Mouse (Mus musculus) hindbrain, embryonic 14.5 days (tissue): ENCODE data around the gene Gm13283. TPM values are rescaled to one million over a fixed set of nuclear protein-coding genes. Genes with fewer than 3 reads are reported as not detected.
"Not testable (repeated sequence)": the region's sequence is repeated elsewhere in the genome, so short reads cannot be mapped to it uniquely, and the experiment has no call there.

Source experiments
- ATAC-seq: fragments of 200-750 bp; cut with Nextera tagmentation; 2 replicates; pipeline ENCODE4 v1.8.0; 2017; ENCODE audit warnings: moderate number of reproducible peaks, mild to moderate bottlenecking, moderate TSS enrichment, moderate library complexity; ENCODE audit not compliant: low FRiP score
- DNase-seq: peaks from one replicate; pipeline ENCODE4 v3.0.0-alpha.2; 2015; ENCODE audit warnings: low spot score
- H3K27ac ChIP-seq: fragments of 300-500 bp; sonication (generic); 2 replicates; pipeline ENCODE4 v1.5.1; 2014; ENCODE audit warnings: mild to moderate bottlenecking, moderate library complexity
- H3K27me3 ChIP-seq: fragments of 300-500 bp; sonication (generic); 2 replicates; pipeline ENCODE4 v1.6.1; 2014; ENCODE audit warnings: mild to moderate bottlenecking, low read length, mixed read lengths; ENCODE audit not compliant: control insufficient read depth, insufficient read depth
- H3K36me3 ChIP-seq: fragments of 300-500 bp; sonication (generic); replicated peaks from 2 replicates; pipeline ENCODE4 v1.6.1; 2014; ENCODE audit not compliant: control insufficient read depth, insufficient read depth
- H3K4me1 ChIP-seq: fragments of 300-500 bp; sonication (generic); replicated peaks from 2 replicates; pipeline ENCODE4 v1.6.1; 2014; ENCODE audit warnings: antibody characterized with exemption, low read length, mixed read lengths; ENCODE audit not compliant: control insufficient read depth, insufficient read depth
- H3K4me2 ChIP-seq: fragments of 300-500 bp; sonication (generic); replicated peaks from 2 replicates; pipeline ENCODE4 v1.6.1; 2014; ENCODE audit warnings: mild to moderate bottlenecking, moderate library complexity
- H3K4me3 ChIP-seq: fragments of 300-500 bp; sonication (generic); replicated peaks from 2 replicates; pipeline ENCODE4 v1.5.1; 2014; ENCODE audit warnings: mild to moderate bottlenecking, low read length
- H3K9ac ChIP-seq: fragments of 300-500 bp; sonication (generic); 2 replicates; pipeline ENCODE4 v1.6.1; 2014
- H3K9me3 ChIP-seq: fragments of 300-500 bp; sonication (generic); 2 replicates; pipeline ENCODE4 v1.6.1; 2016; ENCODE audit warnings: low read length; ENCODE audit not compliant: control insufficient read depth
- whole genome bisulfite sequencing: fragments of 180-500 bp; shearing (Covaris S2); extraction: QIAGEN DNeasy Blood & Tissue Kit; methylation state at CpG from one replicate; pipeline ENCODE4 v1.1.7; 2014; 5-methylcytosine and 5-hydroxymethylcytosine counted together
- polyA plus RNA-seq: library from polyadenylated mRNA; unstranded; fragments of >200 nt; fragmentation: Nextera tagmentation; extraction: Ambion mirVana; gene quantifications from 2 replicates; pipeline ENCODE4 v1.2.1, GENCODE M21; 2014

Gene Gm13283
- polyA plus RNA-seq, 1 experiment from 2014 or later: 0.15 TPM

DNA sequence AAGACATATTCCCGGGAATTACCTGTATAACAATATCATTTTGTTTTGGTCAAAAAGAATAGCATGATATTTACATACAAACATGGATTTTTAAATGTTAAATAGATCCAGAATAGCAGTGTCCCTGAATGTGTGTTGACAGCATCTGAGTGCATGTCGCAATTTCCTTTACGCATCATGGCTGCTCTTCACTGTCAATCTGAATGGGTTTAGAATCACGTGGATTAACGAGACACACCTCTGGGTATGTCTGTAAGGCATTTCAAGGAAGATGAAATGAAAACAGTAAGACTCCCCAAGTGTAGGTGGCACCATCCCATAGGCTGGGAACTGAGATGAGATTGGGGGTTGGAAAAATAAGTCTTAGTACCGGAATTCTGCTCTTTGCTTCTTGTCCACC lies 20.9 kb upstream of the Gm13283 start:
- Histone ChIP-seq H3K4me3 (no peak overlapping the region), H3K4me1 (no peaks in the 10 kb centered on the region), H3K9ac (no peak overlapping the region), H3K36me3 (no peaks in the 10 kb centered on the region), H3K9me3 (no peaks in the 10 kb centered on the region), H3K27me3 (no peaks in the 10 kb centered on the region), H3K27ac (no peak overlapping the region), H3K4me2 (no peak overlapping the region)
- ATAC-seq (no peak), DNase-seq (no peak)
- WGBS: 92% methylated on average over 6 of the region's 6 CpGs

GRCm38 (mm10) chr4:88741426-88741825 lies 18.5 kb upstream of the Gm13283 start:
- Histone ChIP-seq H3K9me3 (no peaks in the 10 kb centered on the region), H3K9ac (no peak overlapping the region), H3K4me2 (no peak overlapping the region), H3K36me3 (no peaks in the 10 kb centered on the region), H3K27me3 (no peaks in the 10 kb centered on the region), H3K4me3 (no peak overlapping the region), H3K27ac (no peak overlapping the region), H3K4me1 (no peaks in the 10 kb centered on the region)
- WGBS: 89% methylated on average over 4 of the region's 4 CpGs
- DNase-seq: no peak
- ATAC-seq: no peak

DNA sequence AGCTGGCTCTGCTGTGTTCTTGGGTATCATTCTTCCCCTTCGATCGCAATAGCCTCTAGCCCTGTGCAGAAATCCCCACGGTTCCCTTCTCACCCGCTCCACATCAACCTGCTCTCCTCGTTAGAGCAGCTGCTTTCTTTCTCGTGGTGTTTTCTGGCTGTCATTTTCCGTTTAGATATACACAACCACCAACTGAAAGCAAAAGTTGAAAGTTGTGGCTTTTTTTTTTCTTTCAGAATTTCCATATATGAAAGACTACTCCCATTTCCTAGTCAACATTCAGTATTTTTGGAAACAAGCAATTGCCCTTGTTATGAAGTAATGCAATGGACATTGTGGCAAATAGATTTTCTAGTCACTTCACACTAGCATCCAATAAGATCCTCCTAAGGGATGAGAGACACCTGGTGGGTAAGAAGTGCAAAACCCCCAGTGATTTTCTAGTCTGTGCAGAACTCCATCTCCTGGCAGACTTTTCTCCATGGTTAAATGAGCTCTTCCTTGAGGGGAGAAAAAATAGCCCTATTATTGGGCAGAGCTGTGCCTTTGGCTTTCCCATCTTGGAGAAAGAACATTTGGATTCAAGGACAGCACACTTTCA lies 17.0 kb upstream of the Gm13283 start:
- H3K4me2 ChIP-seq: no peak overlapping the region
- no peaks in the 10 kb centered on the region for H3K27me3 ChIP-seq
- no peak for ATAC-seq
- no peaks in the 10 kb centered on the region for H3K9me3 ChIP-seq
- no peak for DNase-seq
- H3K9ac ChIP-seq: no peak overlapping the region
- no peaks in the 10 kb centered on the region for H3K4me1 ChIP-seq
- WGBS: 84% methylated on average over 7 of the region's 7 CpGs
- H3K4me3 ChIP-seq: no peak overlapping the region
- H3K36me3 ChIP-seq: no peaks in the 10 kb centered on the region
- H3K27ac ChIP-seq: no peak overlapping the region

DNA sequence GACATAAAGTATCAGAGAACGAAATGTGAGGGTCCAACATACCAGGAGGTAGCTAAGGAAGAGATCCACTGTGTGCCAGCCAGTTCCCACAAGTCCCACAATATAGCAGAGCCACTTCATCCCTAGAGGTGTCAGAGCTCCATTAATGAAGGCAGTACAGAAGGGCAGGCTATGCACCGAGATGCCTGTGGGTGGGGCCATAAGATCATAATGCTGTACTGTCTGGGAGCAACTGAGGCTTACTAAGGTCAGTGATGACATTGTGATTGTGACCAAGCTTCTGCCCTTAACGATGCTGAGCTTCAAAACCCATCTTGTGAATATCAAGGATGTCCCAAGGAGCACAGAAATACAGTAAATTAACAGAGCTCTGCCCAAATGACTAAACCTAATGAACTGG lies 15.7 kb upstream of the Gm13283 start:
- H3K36me3 ChIP-seq: no peaks in the 10 kb centered on the region
- no peak overlapping the region for H3K4me2 ChIP-seq
- H3K27ac ChIP-seq: no peak overlapping the region
- no peaks in the 10 kb centered on the region for H3K27me3 ChIP-seq
- WGBS: 82% methylated on average over 3 of the region's 3 CpGs
- no peak overlapping the region for H3K9ac ChIP-seq
- ATAC-seq (no peak), DNase-seq (no peak)
- H3K4me3 ChIP-seq: no peak overlapping the region
- H3K9me3 ChIP-seq: no peaks in the 10 kb centered on the region
- H3K4me1 ChIP-seq: no peaks in the 10 kb centered on the region

GRCm38 (mm10) chr4:88749926-88750325 lies 10.0 kb upstream of the Gm13283 start:
- Histone ChIP-seq H3K4me3 (no peak overlapping the region), H3K4me2 (no peak overlapping the region), H3K36me3 (no peaks in the 10 kb centered on the region), H3K4me1 (no peaks in the 10 kb centered on the region), H3K27me3 (no peaks in the 10 kb centered on the region), H3K9ac (no peak overlapping the region), H3K9me3 (no peaks in the 10 kb centered on the region), H3K27ac (no peak overlapping the region)
- 70% methylated on average over 6 of the region's 6 CpGs for WGBS
- no peak for DNase-seq
- no peak for ATAC-seq

DNA sequence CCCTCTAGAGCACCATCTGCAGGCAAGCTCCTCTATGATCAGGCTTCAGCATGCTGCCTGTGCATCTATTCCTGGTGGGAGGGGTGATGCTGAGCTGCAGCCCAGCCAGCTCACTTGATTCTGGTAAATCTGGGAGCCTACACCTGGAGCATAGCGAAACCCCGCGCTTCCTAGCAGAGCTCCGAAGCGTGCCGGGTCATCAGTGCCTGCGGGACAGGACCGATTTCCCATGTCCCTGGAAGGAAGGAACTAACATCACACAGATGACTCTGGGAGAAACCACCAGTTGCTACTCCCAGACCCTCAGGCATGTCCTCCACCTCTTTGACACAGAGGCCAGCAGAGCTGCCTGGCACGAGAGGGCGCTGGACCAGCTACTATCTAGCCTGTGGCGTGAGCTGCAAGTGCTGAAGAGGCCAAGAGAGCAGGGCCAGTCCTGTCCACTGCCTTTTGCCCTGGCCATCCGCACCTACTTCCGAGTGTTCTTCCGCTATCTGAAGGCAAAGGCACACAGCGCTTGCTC lies 5.0 kb upstream of the Gm13283 start, which contains the start of gene Gm13271:
Gene Gm13271 (plus strand): TSS at position 51 of the 523 bp plus-strand sequence.
- not testable (repeated sequence) for ATAC-seq, H3K9ac ChIP-seq, H3K9me3 ChIP-seq, H3K27ac ChIP-seq, H3K36me3 ChIP-seq, DNase-seq, H3K4me2 ChIP-seq, H3K4me3 ChIP-seq, H3K4me1 ChIP-seq, H3K27me3 ChIP-seq
- 83% methylated on average over 15 of the region's 15 CpGs for WGBS

- H3K36me3 ChIP-seq, H3K27me3 ChIP-seq, H3K4me1 ChIP-seq, DNase-seq, ATAC-seq, H3K9me3 ChIP-seq: not testable (repeated sequence)
- peak overlapping the region; percentile 66 for H3K4me2 ChIP-seq
- peak overlapping the region; percentile 70 for H3K27ac ChIP-seq
- 14% methylated on average over 28 of the region's 31 CpGs for WGBS
- peak overlapping the region; percentile 35 for H3K4me3 ChIP-seq
- H3K9ac ChIP-seq: peak overlapping the region; percentile 61
These were observed 3.1 kb upstream of the Gm13283 start for GRCm38 (mm10) chr4:88756581-88757513.

DNA sequence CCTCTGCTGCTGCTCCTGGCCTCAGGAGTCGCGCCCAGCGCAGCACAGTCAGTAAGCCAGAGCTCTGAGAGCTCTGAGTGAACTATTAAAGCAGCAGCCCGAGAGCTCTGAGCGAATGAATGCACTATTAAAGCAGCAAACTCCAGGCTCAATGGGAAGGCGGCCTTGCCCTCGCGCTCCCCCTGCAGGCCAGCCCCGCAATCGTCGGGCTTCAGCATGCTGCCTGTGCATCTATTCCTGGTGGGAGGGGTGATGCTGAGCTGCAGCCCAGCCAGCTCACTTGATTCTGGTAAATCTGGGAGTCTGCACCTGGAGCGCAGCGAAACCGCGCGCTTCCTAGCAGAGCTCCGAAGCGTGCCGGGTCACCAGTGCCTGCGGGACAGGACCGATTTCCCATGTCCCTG lies 2.3 kb upstream of the Gm13283 start:
- not testable (repeated sequence) for H3K27me3 ChIP-seq, H3K9me3 ChIP-seq, H3K4me1 ChIP-seq, H3K36me3 ChIP-seq
- Histone ChIP-seq H3K4me3 (peak overlapping the region; percentile 35), H3K27ac (peak overlapping the region; percentile 70), H3K9ac (peak overlapping the region; percentile 61), H3K4me2 (peak overlapping the region; percentile 66)
- peak; percentile 100 for ATAC-seq
- WGBS: 1% methylated on average over 19 of the region's 21 CpGs
- DNase-seq: peak; percentile 80

- not testable (repeated sequence) for H3K27ac ChIP-seq, H3K36me3 ChIP-seq, H3K27me3 ChIP-seq, ATAC-seq, H3K9ac ChIP-seq, H3K4me2 ChIP-seq, H3K4me1 ChIP-seq, DNase-seq, H3K4me3 ChIP-seq, H3K9me3 ChIP-seq
- 83% methylated on average over 9 of the region's 9 CpGs for WGBS
These were observed 1.2 kb upstream of the Gm13283 start for GRCm38 (mm10) chr4:88758751-88759150.
